Mouse (Mus musculus) embryonic fibroblast, embryonic 13.5 days (primary cell): Measurements from ENCODE around the gene Pcsk5. TPM values are rescaled to one million over a fixed set of nuclear protein-coding genes. Genes with fewer than 3 reads are reported as not detected.

Source experiments
- H3K27ac ChIP-seq: 2 replicates; pipeline ENCODE4 v1.5.1; 2012; ENCODE audit warnings: low read length, control low read depth, inconsistent platforms; ENCODE audit not compliant: insufficient read depth
- H3K4me1 ChIP-seq: 2 replicates; pipeline ENCODE4 v1.6.1; 2011; ENCODE audit warnings: low read length; ENCODE audit not compliant: control insufficient read depth, insufficient read depth
- H3K4me3 ChIP-seq: 2 replicates; pipeline ENCODE4 v1.5.1; 2011; ENCODE audit warnings: mild to moderate bottlenecking, control low read depth, low read length; ENCODE audit not compliant: insufficient read depth
- CTCF ChIP-seq: IDR thresholded peaks from 2 replicates; pipeline ENCODE4 v1.5.1; 2011; ENCODE audit warnings: mild to moderate bottlenecking, control low read depth, low read length, moderate library complexity, borderline replicate concordance; ENCODE audit not compliant: insufficient read depth
- POLR2A ChIP-seq: IDR thresholded peaks from 2 replicates; pipeline ENCODE4 v1.6.1; 2011; ENCODE audit warnings: low read depth, mild to moderate bottlenecking, control low read depth, low read length, moderate library complexity
- polyA plus RNA-seq: library from polyadenylated mRNA; stranded (reverse); fragments of >200 nt; gene quantifications from 2 replicates; pipeline ENCODE4 v1.2.4, GENCODE M21; 2011; ENCODE audit warnings: low read depth; ENCODE audit not compliant: missing spikeins, insufficient read length

The Pcsk5 gene
- polyA plus RNA-seq, 1 experiment, result 5.4 TPM

- no peak overlapping the region for H3K4me3 ChIP-seq
- no peak overlapping the region for H3K27ac ChIP-seq
- no peaks in the 10 kb centered on the region for H3K4me1 ChIP-seq
- no peak for TF ChIP-seq POLR2A
These were observed 282.3 kb downstream of the Pcsk5 start for GRCm38 (mm10) chr19:17555159-17555558.

- H3K4me3 ChIP-seq, result no peak overlapping the region
- H3K4me1 ChIP-seq, result no peaks in the 10 kb centered on the region
- TF ChIP-seq POLR2A (no peak), CTCF (no peak)
- H3K27ac ChIP-seq, result no peak overlapping the region
These were observed 282.9 kb downstream of the Pcsk5 start for GRCm38 (mm10) chr19:17554571-17554970.

GRCm38 (mm10) chr19:17553396-17554100, 283.9 kb downstream of the Pcsk5 start:
- Histone ChIP-seq H3K4me3 (no peak overlapping the region), H3K27ac (no peak overlapping the region), H3K4me1 (no peaks in the 10 kb centered on the region)
- TF ChIP-seq POLR2A (no peak), CTCF (no peak)

- Histone ChIP-seq H3K27ac (no peak overlapping the region), H3K4me1 (no peaks in the 10 kb centered on the region), H3K4me3 (no peak overlapping the region)
- TF ChIP-seq CTCF (no peak), POLR2A (no peak)
These were observed 308.5 kb downstream of the Pcsk5 start for GRCm38 (mm10) chr19:17528746-17529532.

- TF ChIP-seq CTCF (no peak), POLR2A (no peak)
- H3K4me1 ChIP-seq, result no peaks in the 10 kb centered on the region
- no peak overlapping the region for H3K4me3 ChIP-seq
- no peak overlapping the region for H3K27ac ChIP-seq
These were observed 311.9 kb downstream of the Pcsk5 start for GRCm38 (mm10) chr19:17525558-17525957.

DNA sequence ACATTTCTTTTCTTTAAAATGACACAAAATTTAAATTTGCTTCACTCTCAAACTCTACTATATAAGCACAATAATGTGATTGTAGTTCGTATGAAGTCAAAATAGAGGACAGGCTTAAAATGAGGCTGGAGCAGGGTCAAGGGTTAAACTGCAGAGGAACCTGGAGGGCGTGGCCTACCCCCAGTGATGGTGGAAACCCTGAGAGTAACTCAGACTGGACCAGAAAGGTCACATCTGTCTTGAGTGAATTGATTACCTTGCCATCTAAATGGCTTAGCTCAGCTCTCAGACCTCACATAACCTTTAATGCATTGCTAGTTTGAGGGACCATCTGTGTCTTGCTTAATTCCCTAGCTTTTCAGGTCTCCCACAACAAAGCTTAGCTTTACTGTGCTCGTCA, 323.0 kb downstream of the Pcsk5 start:
- Histone ChIP-seq H3K4me1 (no peaks in the 10 kb centered on the region), H3K27ac (no peak overlapping the region), H3K4me3 (no peak overlapping the region)
- no peak for TF ChIP-seq CTCF
- TF ChIP-seq POLR2A, result no peak

DNA sequence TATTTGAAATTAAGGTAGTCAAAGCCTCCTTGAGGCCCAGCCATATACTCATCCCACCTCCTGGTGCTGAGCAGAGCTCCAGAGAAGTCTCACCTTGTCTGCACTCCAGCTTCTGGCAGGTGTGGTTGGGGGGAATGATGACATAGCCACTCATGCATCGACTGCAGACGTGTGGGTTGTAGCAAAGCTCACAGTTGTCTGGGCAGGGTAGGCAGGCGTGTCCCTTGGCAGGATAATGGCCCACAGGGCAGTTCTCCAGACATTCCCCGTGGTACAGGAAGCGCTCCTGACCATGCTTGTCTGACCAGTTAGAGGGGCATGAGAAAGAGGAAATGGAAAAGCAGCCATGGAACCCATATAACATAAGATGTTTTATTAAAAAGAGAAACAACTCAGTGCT, 326.1 kb downstream of the Pcsk5 start:
- Histone ChIP-seq H3K4me1 (no peaks in the 10 kb centered on the region), H3K27ac (no peak overlapping the region), H3K4me3 (no peak overlapping the region)
- TF ChIP-seq POLR2A, result no peak
- TF ChIP-seq CTCF, result no peak

DNA sequence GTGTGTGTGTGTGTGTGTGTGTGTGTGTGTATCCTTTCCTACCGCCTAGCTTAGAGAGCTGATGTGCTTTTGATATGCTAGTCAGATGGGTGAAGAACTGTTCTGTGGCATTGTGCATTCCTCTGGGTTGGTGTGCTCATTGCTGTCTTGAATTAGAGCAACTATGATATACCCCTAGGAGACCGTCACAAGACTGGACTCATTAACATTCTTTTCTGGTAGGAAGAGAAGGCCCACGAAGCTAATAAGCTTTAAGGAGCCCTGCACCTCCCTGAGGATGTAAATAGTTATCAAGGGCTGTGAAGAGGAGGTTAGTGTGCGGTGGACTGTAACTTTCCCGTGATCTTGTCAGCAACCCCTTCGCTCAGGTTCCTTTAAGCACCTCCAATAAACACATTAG, 333.2 kb downstream of the Pcsk5 start:
- Histone ChIP-seq H3K4me3 (no peak overlapping the region), H3K27ac (no peak overlapping the region), H3K4me1 (no peaks in the 10 kb centered on the region)
- TF ChIP-seq POLR2A (no peak), CTCF (no peak)

DNA sequence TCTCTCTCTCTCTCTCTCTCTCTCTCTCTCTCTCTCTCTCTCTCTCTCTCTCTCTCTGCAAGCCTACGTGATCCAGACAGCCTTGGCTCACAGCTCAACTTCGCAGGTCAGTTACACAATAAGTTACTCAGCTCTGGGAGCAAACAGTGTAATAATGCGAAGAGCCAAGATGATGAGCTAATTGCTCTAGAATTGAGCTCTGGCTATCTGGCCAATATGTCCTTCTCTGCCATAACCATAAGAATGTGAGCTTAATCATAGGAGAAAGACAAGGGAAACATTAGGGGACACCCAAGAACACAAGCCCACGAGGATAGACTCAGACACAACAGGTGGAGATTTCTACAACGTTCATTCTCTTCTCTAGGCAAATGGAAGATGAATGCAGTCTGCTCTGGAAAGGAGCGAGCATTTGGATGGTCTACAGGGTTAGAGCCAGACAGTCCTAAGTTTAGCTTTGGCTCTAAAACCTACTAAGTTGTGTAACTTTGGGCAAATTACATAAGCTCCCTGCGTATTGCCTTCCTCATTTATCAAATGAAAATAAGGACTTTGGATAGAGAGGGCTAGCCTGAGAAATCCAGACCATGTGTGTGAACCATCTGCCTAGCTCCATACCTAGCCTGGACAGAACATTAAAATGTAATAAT, 338.7 kb downstream of the Pcsk5 start:
- no peaks in the 10 kb centered on the region for H3K4me1 ChIP-seq
- H3K4me3 ChIP-seq, result no peak overlapping the region
- no peak for TF ChIP-seq CTCF
- no peak for TF ChIP-seq POLR2A
- no peak overlapping the region for H3K27ac ChIP-seq

DNA sequence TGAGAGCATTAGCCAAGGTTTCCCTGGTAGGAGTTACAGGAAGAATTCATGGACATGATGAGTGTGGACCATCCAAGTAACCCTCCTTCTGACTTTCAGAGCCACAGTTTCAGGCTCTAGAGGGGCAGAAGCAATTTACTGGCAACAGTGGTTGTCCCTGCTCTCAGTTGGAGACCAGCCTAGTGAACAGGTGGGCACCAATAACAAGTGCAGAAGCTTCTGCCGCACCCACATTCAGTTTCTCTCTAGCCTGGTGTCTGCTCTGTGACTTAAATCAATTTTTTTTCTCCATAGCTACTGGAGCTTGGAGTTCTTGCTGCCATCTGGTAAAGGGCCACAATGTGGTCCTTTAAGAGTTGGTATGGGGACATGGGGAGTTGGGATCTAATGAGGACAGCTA, 341.3 kb downstream of the Pcsk5 start:
- Histone ChIP-seq H3K4me1 (no peaks in the 10 kb centered on the region), H3K4me3 (no peak overlapping the region), H3K27ac (no peak overlapping the region)
- TF ChIP-seq CTCF (no peak), POLR2A (no peak)
